Mouse (Mus musculus) A20 (cell line): ENCODE measurements around the gene Ddx27.

Experiments
- DNase-seq: peaks from one replicate; pipeline ENCODE4 v3.0.0-alpha.2; 2011; ENCODE audit warnings: low read depth, low spot score

Gene Ddx27

DNA sequence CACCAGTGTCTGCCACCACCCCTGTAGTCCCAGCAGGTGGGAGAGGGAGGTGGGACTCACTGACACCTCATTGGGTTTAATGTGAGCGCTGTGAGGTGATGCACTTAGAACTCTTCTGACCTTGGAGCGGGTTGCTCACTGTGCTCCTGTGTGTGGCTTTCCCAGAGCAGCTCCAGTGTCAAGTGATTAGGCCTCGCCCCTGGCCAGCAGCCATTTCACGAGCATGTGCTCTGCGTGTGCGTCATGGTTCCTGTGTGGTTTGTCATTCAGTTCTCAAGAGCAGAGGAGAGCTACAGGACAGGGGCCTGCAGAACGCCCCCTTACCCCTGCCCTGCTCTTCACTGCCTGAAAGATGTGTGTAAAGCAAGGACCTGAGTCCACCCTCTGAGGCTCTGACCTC lies 13.6 kb downstream of the Ddx27 start:
- DNase-seq: no peak

DNA sequence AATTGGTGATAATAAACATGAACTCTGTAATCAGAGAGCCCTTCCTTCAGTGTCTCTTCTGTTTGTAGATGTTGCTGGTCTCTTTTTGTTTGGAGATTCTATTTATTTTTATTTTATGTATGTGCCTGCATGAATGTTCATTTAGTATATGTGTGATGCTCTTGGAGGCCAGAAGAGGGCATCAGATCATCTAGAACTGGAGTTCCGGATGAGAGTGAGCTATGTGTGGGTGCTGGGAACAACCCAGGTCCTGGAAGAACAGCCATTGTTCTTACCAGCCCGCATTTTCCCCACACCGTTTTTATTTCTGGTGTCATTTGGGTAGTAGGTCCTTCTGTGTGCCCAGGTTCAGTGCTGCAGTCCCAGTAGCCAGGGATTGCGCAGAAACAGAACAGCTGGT lies 15.5 kb downstream of the Ddx27 start:
- DNase-seq: no peak

DNA sequence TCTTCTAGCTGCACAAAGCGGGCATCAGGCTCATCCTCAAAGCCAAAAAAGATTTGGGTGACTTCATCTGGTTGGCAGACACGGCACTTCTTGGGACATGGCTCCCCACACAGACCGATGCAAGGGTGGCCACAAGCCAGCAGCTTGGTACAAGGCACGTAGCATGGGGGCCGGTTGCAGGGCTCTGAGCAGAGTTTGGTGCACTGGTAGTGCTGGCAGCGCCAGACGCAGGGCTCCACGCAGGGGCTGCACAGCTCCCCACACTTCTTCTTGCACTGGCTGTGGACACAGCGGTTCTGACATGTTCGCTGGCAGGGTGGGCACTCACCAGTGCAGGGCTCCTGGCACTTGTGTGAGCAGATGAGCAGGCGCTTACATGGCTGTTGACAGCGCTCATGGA lies 22.7 kb downstream of the Ddx27 start:
- no peak for DNase-seq

DNA sequence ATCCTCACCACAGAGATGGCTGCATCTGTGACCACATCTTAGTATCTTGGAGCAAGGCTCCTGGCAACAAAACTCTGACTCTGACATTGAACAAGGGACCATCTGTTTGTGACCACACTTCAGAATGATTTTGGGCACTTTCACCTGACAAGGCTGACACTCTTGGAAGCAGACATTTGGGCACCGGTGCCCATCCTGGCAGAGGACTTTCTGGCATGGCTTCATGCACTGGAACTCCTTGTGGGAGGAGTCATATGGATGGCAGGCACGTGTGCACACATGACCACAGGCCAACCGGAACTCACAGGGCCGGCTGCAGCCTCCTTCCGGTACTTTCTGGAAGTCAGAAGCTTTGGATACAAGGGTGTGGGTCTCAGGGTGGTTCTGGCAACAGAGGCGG lies 23.3 kb downstream of the Ddx27 start:
- no peak for DNase-seq

DNA sequence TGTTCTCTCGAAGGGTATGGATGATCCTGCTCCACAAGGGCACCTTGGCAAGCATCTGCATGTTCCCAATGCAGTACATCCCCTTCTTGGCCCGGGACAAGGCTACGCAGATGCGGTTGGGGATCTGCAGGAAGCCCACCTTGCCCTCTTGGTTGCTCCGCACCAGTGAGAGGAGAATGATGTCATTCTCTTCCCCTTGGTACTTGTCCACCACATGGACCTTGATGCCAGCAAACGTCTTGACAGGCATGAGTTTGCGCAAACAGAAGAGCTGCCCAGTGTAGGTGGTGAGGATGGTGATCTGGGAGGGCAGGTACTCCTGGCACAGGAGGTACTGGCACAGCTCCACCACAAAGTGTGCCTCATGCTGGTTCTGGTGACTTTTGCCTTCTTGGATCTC lies 23.7 kb downstream of the Ddx27 start:
- DNase-seq: no peak

DNA sequence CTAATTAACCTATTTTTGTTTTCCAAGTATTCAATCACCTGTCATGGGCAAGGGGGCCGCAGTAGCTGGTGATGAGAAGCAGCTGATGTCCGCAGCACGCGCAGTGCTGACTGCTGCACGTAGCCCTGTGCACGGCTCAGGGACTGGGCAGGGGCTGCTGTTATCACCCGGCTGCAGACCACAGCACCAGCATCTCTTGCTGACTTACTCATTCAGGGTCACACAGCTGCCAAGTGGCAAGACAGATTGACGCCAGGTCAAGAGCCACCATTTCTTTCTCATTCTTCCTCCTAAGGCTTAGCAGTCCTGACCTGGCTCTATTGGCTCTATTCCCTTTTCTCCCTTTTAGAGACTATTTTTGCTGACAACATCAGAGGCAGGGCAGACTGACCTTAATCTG lies 24.4 kb downstream of the Ddx27 start:
- DNase-seq: no peak

DNA sequence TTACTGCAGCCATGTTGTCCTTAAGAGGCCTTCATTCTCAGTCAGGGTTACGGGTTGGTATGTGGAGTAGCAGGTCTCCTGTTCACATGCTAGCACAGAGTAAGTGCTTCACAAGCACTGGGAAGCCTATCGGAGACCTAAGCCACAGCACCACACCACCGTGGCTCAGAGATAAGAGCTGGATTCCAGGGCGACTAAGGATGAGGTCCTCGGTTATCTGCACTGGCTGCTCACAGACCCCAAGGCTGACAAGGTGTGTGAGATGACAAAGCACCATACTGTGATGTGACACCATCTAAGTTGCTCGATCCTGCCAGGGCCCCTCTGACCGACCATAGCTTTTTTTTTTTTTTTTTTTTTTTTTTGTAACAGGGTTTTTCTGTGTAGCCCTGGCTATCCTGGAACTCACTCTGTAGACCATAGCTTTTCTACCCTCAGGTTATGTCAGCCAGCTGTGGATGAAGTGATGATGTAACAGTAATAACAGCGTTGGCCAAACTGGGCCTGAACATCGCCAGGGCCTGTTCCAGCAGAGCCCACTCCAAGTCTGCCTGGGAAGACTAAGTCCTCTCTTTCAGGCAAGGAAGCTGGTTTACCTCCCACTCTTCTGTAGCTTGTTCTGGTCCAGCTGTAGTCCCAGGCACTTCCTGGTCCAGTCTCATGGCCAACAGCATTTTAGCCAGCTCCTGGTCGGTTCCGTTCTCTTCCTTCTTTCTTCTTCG lies 28.6 kb downstream of the Ddx27 start:
- no peak for DNase-seq

DNA sequence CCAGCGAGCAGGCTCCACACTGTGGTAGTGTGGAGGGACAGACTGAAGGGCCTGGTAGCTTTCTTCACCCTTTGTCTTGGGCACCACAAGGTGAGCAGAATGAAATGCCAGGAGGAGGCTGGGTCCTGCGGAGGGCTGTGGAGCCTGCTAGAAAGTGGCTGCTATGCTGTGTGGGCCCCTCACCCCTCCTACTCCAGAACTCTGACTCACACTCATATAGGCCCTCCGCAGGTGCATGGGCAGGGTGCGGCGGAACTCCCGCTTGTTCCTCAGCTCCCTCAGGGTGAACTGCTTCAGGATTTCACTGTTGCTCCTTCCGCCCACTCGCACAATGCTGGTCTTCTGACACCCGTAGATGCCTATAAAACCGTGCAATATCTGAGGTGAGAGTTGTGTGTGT lies 33.2 kb downstream of the Ddx27 start:
- DNase-seq: no peak

DNA sequence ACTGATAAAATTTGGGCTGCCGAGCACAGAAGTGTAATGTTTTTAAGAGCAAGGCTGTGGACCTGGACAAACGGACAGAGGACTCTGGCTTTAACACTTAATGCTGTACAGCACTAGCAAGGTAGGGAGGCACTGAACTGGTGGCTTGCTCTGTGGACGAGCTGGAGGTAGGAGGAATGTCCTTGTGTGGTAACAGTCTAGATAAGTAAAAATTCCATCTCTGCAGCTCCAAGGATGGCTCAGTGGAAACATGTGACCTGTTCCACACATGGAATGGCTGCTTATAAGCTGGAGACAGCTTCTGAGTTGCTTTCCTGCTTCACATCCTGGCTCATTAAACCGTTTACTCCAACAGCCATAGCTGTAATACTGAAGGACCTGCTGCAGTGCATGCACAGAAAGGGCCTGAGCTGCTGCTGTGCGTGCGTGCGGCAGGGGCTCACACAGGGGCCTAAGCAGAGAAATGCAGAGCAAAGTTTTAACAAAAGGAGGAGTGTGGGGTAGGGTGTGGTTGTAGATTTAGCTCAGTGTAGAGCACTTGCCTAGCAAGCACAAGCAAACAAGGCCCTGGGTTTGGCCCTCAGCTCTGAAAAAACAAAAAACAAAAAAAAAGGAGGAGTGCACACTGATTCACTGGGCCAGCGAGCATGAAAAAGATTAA lies 33.8 kb downstream of the Ddx27 start:
- no peak for DNase-seq

DNA sequence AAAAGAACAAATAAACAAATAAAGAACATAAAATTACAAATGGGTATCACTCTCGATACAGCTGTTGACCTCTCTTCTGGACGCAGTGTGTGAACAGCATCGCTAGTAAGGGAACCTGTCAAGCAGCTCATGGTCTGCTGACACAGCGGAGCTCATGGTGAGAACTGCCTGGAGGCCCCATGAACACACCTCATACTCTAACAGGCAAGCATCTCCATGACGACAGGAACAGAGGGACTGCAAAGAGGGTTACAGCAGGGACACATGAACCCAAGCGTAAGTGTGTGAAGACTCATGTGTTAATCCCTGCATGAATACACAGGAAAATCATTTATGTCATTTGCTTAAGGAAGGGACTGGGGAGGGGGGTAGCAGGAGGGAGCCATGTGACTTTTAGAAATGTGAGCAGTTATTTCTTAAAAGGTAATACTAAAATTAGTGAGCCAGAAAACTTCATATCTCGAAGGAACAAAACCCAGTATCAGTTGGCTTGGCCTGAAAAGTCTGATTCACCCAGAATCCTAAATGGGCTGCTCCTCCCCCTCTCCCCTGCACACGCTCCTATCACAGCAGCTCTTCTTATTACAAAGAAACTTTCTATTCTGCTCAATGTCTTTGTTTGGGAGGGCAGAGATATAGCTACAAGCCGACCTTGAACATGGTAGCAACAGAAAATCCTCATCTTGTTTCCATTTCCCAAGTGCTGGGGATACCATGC lies 38.3 kb downstream of the Ddx27 start:
- DNase-seq: no peak

DNA sequence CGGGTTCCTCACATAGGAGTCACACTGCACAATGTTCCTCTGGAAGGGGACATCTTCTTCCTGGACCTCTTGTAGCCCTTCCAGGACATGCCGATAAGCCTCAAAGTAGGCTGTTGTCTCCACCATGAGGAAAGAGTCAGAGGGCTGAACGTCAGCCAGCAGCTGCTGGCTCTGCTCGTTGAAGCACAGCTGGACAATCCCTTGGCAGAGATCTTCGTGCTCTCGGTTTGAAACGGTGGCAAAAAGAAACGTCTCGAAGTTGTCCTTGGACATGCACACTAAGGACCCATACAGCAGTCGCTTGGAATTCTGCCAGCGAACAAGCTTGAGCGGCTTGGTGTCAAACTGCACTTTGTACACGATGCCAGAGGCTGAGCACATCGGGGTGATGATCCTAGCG lies 40.4 kb downstream of the Ddx27 start:
- DNase-seq: no peak

DNA sequence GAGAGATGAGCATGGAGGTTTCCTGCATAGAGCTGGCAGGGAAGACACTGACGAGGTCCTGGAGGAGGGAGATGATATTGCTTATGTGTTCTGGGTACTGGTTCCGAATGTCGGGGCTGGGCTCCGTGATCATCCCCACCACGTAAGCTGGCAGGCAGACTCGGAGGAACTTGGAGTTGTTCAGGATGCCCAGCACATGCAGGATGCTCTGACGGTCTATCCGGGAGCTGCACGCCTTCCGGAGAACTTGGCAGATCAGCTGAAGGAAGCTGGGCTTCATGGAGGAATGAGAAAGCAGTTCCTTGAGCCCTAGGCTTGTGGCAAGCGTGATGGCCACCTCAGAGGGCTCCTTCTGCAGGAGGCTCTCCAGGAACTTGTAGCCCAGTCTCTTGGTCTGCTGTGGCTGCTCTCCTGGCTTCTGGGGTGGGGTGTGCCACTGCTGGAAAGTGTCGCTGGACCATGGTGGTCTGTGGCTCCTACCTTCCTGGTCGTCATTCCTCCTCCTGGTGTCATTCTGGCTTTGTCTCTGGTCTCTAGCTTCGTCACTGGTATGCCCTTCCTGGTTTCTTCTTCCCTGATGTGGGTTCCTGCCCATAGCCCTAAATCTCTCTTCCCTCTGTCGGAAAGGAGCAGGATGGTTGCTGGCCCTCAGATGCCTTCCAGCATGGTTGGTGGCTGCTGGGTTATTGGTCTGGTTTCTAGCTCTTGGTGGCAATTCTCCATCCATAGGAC lies 41.4 kb downstream of the Ddx27 start:
- no peak for DNase-seq

DNA sequence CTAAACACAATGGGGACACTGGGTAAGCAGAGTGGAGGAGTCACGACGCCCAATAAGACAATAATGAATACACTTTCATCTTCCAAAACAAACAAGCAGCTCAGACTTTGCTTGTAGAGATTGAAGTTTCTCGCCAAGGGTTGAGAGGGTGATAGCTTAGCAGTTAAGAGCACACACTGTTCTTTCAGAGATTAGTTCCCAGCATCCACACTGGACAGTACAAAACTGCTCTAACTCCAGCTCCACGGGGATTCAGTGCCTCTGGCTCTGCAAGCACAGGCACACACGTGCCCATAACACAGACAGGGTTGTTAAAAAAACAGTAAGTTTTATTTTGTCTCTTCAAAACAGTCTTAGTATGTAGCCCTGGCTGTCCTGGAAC lies 41.9 kb downstream of the Ddx27 start:
- DNase-seq: no peak

DNA sequence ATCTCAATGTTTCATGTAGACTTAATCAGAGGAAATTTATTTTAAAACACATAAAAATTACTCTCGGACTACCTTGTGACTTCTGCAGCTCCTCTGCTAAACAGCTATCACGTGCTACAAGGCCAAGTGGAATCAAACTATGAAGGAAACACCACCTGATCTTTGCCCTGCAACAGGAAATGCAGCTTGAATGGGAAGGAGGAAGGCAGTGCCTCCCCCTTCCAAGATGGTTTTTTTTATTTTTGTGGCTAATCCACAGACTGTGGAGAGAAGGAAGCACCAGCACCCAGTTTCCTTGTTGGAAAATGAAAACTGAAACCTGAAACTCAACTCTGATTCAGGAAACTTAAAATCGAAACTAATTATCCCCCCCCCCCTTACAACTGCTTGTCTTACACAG lies 43.2 kb downstream of the Ddx27 start:
- DNase-seq: no peak

DNA sequence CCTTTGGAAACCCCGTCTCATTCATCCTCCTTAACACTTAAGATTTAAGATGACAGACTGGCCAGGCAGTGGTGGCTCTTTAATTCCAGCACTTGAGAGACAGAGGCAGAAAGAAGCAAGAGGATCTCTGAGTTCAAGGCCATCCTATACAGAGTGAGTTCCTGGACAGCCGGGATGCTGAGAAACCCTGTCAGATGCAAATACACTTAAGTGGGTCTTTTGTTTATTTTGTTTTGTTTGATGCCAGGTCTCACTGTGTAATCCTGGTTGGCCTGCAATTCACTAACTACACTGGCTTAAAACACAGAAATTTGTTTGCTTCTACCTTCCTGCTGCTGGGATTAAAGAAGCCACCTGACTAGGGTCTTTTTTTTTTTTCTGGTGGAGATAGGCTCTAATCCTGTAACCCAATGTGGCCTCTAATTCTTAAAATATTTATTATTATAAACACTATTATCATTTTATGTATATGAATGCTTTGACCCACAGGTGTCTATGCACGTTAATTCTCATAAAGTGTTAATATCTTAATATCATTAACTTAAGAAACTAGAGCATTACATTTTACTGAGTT lies 43.9 kb downstream of the Ddx27 start:
- DNase-seq: no peak

DNA sequence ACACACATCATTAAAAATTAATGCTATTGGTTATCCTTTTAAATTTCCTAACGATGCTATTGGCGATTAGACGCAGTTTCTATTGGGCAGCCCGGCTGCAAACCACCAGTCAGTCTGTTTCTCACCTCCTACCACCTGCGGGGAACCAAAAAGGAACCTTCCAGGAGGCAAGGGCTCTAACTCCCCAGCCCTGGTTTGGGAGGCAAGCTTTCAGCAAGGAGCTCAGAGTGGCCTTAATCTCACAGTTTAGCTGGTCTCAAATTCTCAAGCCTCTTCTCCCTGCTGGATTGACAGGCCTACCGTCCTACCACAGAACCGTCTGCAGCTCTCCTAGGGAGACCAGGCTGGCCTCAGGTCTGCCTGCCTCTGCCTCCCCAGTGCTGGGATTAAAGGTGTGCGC lies 44.5 kb downstream of the Ddx27 start:
- no peak for DNase-seq

DNA sequence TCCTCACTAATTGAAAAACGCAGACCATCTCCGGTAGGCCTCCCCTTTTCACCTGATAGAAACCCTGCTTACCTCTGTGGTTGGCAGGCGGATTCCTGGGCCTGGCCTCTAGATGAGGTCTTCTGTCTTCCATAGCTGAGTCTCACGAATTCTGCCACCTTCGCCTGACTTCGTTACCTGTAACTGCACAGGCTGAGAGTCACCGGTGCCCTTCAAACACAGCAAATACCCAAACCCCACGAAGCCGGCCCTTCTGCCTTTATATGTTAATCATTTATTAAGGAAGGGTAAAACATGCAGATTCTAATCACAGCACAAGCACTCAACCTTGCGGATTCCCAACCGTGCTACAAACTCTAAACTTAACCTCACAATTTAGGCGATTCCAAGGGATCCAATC lies 45.0 kb downstream of the Ddx27 start:
- DNase-seq: peak; percentile 24

DNA sequence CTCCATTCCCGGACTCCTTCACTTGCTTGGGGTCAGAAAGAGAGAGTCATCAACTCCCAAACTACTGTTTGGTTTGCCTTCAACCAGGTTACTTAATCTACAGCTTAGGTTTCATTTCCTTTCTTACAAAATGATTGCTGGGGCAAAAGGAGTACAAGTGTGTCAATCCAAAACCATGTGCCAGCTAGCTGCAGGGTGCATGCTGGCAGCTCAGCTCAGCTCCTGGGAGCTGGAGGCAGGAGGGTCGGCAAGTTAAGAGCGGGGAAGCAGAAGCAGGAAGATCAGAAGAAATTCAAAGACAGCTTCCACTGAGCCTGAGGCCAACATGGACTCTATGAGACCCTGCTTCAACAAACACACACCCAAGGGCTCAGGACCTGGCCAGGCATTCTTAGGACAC lies 45.4 kb downstream of the Ddx27 start:
- peak; percentile 57 for DNase-seq

DNA sequence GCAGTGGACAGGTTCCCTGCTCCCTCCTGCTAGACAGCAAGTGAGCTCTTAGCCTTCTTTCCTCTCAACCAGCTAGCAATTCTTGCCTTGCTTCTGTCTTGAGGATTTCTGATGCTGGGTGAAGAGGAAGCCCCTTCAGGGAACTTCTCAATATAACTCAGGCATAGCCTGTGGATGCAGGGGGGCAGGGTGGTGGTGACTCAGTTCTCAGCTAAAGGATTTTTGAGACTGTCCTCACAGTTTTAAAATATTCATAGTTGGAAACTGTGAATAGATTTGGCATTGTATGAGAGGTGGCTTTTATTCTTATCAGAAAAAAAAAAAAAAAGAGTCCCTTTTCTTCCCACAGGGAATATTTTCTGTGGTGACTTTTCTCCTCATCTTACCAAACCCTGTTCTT lies 45.8 kb downstream of the Ddx27 start:
- DNase-seq: no peak

DNA sequence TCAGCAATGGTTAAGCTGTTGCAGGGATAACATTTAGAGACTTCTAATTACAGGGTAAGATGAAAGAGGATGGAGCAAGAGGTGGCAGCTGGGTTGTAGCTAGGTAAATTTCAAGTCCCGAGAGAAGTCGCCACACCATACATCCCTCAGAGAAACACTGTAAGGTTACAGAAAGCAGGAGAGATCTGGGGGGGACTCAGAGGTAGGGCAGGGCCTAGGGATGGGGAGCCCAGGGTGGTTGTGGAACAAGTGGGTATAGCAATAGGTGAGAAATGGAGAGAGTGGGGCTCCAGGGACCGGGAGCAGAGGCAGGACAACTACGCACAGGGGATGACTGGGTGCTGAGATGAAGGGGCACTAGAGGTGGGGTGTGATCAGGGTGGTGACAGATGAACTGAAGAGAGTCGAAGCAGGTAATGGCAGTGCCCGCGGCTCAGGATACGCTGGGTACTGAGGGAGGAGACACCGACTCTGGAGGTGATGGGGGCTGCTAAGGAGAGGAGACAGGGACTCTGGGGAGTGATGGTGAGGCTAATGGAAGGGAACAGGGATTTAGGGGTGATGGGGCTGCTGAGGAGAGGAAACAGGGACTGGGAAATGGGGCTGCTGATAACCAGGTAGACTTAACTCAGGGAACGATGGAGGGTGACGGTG lies 46.5 kb downstream of the Ddx27 start:
- peak; percentile 54 for DNase-seq

DNA sequence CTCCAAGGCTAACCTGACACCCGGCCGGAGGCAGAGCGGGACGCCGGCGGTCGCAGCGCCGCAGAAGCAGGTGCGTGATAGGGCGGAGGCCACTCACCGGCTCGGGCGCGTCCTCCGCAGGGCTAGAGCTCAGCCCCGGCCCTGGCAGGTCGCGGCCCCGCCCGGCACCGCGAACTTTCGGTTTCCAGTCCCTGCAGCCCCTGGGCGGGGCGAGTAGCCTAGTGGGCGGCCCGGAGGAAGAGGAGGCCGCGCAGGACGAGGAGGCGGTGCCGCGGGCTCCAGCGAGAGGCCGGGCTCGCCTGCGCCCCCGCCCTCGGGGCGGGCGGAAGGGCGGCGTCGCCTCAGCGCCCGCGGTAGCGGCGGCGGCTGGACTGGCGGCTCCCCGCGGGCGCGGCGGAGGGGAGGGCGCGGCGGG lies 47.5 kb downstream of the Ddx27 start:
- DNase-seq: peak; percentile 95
